Mouse (Mus musculus): ENCODE data around the gene Frem2. TPM values are rescaled to one million over a fixed set of nuclear protein-coding genes. Genes with fewer than 3 reads are reported as not detected.

The Frem2 gene
- polyA plus RNA-seq, 1 experiment from 2014 or later = 0.30 TPM

DNA sequence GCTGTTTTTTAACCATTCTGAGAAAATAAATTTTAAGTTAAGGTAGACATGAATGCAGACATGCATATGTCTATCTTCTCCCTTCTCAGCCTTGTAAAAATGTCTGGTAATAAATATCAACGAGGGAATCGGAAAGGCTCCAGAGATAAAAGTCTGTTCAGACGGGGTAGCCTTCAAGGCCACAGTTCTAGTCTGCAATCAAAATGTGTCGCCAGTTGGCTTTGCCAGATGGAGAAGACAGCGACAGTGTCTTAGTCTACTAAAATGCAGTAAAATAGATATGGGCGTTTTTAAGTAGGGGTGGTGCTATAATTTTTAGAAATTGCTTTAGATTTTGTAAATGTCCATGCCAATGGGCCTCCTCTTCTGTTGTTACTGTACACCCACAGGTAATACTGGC lies 191.8 kb downstream of the Frem2 start:
- ATAC-seq (ENCODE audit: insufficient read depth) = no peak
- H3K4me3 ChIP-seq (replicated peaks) = peak overlapping the region; percentile 97
- H3K36me3 ChIP-seq (replicated peaks) = 0 out of 2 replicates have a peak, but pooled peaks cover 2% of the 10 kb centered on the region
- peaks cover 36% of the 10 kb centered on the region for H3K4me1 ChIP-seq (replicated peaks)
- no peaks in the 10 kb centered on the region for H3K27me3 ChIP-seq
- WGBS (ENCODE audit: insufficient replicate concordance) = 6% methylated on average over 6 of the region's 6 CpGs
- peak overlapping the region; percentile 79 for H3K4me2 ChIP-seq
- H3K9ac ChIP-seq = peak overlapping the region; percentile 1; the same call in 1 of the 2 replicates
- no peaks in the 10 kb centered on the region for H3K9me3 ChIP-seq (replicated peaks)
- H3K27ac ChIP-seq (replicated peaks) = no peak overlapping the region

DNA sequence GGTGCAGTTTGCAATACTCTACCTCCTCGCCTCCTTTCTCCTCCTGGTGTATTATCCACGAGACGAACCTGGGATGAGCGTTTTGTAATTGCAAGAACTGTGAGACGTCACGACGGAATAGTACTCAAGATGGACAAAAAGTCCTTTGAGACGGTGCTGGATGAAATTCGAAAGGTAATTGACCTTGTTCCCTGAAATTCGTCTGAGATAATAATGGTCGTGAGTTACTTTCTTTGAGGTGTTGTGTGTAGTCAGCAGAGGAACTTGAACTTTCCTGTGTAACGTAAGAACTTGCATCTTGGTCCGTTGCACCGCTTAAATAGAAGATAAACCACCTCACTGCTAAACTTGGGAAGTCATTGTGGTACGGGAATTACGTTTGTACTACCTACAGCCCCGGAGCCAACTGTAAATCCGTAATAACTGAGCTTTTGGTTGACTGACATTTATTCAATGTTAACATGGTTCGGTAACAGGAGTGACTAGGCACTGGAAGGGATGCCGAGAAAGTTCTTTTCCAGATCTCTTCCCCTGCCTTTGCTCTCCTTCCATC lies 192.9 kb downstream of the Frem2 start:
- WGBS (ENCODE audit: insufficient replicate concordance) = under 1% methylated on average over 20 of the region's 20 CpGs
- H3K4me1 ChIP-seq (replicated peaks) = peaks cover 33% of the 10 kb centered on the region
- peak overlapping the region; percentile 83 for H3K27ac ChIP-seq (replicated peaks)
- ATAC-seq (ENCODE audit: insufficient read depth) = no peak
- peak overlapping the region; percentile 97 for H3K4me3 ChIP-seq (replicated peaks)
- peak overlapping the region; percentile 80 for H3K9ac ChIP-seq
- H3K36me3 ChIP-seq (replicated peaks) = 0 out of 2 replicates have a peak, but pooled peaks cover 9% of the 10 kb centered on the region
- H3K27me3 ChIP-seq = no peaks in the 10 kb centered on the region
- no peaks in the 10 kb centered on the region for H3K9me3 ChIP-seq (replicated peaks)
- peak overlapping the region; percentile 79 for H3K4me2 ChIP-seq

Other genes with a start within 250 kb of the Frem2 start
- gene Nhlrc3, start 194.0 kb downstream of the Frem2 start, polyA plus RNA-seq (2015; fragmentation: Nextera tagmentation; extraction: Ambion mirVana) = 4.1 and 5.1 TPM in 2 replicates
- gene Proser1, start 193.7 kb downstream of the Frem2 start, polyA plus RNA-seq (2015; fragmentation: Nextera tagmentation; extraction: Ambion mirVana) = 3.4 and 3.5 TPM in 2 replicates
- gene Stoml3, start 168.7 kb downstream of the Frem2 start, polyA plus RNA-seq (2015; fragmentation: Nextera tagmentation; extraction: Ambion mirVana) = not detected in 2 replicates
- gene Gm10985, start 187.7 kb upstream of the Frem2 start, polyA plus RNA-seq (2015; fragmentation: Nextera tagmentation; extraction: Ambion mirVana) = not detected in 2 replicates
- 44.1 and 52.5 TPM in 2 replicates for gene Ufm1, start 206.5 kb upstream of the Frem2 start, polyA plus RNA-seq (2015; fragmentation: Nextera tagmentation; extraction: Ambion mirVana)